Mouse (Mus musculus) ZHBTc4 (cell line): ENCODE measurements around the gene Mlst8.

Source experiments
- DNase-seq: peaks from one replicate; pipeline ENCODE4 v3.0.0-alpha.2; 2011; ENCODE audit warnings: low read depth, low spot score

The Mlst8 gene

DNA sequence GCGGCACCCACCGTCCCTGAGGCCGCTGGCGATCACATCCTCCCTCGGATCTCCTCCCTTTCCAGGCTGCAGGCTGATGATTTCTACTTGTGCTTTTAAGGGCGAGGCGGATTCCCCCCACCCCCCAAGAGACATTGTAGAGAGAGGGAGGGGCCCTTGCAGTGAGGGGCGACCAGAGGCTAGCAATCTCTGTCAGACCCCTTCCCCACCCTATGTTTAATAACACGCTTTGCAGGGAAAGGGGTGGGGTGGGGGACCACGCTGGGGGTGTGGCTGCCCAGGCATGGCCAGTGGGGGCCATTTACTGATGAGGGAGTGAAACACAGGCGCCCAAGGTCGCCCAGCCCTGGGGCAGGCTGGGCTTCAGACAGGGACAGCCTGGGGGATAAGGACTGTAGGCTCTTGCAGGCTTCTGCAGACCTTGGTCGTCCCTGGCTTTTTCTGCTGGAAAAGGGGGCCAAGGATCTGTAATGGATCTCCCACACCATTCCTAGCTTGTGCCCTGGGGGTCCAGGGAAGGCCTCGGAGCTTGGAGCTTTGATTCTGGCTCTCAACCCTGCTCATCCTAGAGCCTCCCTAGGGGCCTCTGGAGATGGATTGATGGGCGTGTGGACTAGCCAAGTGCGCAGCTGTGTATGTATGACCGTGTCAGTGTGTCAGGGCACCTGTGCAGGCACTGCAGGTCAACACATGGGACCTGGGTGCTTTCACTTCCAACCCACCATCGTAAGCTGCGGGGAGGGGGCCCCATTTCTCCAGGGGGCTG, 10.6 kb upstream of the Mlst8 start:
- no peak for DNase-seq

DNA sequence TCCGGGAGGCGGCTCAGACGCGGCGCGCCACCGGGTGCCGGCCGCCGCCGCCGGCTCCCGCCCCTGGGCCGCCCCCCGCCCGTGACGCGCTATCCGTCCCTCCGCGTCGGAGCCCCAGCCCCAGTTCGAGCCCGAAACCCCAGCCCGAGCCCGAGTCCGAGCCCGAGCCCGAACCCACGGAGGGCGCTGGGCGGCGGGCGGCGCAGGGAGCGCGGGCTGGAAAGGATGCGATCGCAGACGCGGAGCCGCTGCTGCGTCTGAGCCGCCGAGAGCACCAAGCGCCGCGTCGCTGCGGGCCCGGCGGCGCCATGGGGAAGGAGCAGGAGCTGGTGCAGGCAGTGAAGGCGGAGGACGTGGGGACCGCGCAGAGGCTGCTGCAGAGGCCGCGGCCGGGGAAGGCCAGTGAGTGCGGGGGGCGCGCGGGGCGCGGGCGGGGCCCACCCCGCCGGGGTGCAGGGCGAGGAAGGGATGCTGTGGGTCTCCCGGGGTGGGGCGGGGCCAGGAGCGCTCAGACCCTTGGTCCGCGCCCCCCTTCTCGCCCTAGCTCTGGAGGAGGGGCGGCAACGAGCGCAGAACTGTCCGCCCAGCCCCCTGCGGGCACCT, 9.9 kb upstream of the Mlst8 start:
- peak; percentile 71 for DNase-seq

DNA sequence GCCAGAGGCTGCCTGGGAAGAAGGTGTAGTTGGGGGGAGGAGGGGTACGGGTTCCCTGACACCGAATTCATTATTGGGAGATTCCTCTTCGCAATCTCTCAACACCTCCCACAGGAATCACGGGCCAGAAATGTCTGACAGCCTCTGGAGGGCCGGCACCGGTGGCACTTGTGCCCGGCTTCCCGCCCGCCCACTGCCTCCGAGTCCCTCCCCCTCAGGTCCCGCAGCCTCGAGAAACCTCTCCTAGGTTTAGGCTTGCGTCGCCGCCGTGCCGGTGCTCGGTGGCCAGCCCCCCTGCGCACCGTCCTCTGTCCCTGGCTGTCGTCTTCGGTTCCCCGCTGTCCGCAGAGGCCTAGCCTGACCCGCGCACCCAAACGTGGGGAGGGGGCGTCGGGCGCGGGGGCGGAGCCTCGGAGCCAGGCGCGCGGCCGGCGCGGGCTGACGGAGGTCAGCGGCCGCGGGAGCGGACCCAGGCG, 9.3 kb upstream of the Mlst8 start, which contains the start of gene Caskin1:
TSS of gene Caskin1 (plus strand) at position 416 of the 476 bp plus-strand sequence.
- DNase-seq: peak; percentile 66

DNA sequence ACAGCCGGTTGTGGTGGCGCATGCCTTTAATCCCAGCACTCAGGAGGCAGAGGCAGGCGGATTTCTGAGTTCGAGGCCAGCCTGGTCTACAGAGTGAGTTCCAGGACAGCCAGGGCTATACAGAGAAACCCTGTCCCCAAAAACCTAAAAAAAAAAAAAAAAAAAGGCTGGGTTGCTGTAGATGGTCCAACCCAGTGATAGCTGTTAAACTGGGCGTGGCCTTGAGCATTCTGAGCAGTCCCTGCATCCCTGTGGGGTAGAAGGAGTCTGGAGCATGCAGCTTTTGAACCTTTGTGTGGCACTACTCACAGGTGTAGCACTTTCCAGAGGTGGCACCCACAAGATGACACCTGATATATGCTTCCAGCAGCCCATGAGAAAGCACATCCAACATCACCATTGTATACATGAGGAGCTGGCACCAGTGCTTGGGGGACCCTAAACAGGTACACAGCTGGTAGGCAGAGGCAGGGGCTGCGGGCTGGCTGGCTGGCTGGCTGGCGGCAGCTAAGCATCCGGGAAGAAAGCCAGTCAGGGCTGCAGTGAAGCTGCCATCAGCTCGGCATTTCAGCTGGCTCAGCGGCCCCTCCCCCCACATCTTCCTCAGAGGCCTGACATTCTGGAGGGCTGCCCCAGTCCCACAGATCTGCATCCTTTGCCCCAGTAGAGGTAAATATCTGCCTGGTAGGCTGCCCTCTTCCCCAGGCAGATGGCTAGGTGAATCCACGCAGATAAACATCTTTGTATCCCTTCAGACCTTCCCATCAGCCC, 6.4 kb upstream of the Mlst8 start:
- peak; percentile 35 for DNase-seq

DNA sequence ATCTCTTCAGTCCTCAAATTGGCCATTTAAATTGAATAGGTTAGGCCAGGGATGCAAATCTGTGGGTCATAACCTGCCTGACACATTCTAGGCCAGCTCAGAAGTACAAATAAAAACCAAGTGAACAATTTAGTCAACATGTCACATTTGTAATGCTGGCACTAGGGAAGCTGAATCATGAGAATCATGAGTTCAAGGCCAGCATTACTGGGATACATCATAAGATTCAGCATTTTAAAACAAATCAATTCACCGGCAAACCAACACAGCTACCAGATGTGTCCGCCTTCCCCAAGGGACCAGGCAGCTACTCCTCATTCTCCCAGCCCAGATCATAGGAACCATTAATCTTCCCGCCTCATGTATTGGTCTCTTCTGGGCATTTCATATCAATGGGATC, 4.6 kb upstream of the Mlst8 start:
- DNase-seq: no peak

DNA sequence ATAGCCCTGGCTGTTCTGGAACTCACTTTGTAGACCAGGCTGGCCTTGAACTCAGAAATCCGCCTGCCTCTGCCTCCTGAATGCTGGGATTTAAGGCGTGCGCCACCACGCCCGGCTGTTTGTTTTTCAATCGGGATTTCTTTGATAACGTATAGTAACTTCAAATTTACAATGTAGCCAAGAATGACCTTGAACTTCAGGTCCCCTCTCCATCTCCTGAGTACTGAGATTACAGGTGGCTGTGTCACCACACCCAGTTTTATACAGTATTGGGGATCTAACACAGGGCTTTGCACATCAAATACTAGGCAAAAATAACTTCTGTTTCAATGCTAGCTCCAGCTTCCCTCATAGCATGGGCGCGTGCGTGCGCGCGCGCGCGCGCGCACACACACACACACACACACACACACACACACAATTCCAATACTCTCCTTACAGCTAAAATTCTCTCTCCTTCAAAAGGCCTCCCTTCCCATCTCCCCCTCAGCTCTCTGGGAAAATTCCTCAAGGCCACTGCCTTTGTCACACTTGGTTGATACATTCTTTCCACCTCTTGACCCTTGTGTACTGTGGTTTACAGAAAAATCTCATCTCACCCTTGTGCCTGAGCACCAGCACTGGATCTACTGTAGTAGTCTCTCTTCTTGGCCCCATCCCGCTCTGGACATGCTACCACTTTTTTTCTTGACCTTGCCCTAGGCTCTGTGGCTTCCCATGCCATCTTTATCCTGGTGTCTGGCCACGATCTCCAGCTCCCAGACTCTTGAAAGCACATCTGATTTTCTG, 2.3 kb upstream of the Mlst8 start:
- DNase-seq: peak; percentile 60

DNA sequence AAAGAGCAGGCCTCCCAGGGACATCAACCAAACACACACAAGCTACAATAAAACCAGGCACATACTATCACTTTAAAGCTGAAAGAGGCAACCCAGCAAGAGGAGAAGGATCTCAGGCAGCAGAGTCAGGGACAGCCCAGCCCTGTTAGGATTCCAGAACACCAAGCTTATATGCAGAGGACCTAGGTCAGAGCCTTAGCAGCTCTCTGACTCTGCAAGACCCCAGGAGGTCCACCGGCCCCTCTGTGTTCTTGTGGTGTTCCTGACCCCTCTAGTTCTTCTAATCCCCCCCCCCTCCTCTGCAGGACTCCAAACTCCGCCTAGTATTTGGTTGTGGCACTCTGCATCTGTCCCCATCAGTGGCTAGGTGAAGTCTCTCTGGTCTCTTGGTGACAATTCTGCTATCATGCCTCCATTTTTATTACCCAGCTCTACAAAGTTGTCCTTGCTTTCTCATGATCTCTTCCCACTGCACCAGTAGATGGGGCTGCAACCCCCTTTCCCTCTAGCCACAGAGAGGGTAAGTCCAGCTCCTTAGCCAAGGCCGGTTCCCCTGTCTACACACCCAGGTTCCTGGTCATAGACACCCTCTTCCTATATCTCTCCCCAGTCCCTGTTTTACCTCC, 1.4 kb upstream of the Mlst8 start:
- peak; percentile 71 for DNase-seq

DNA sequence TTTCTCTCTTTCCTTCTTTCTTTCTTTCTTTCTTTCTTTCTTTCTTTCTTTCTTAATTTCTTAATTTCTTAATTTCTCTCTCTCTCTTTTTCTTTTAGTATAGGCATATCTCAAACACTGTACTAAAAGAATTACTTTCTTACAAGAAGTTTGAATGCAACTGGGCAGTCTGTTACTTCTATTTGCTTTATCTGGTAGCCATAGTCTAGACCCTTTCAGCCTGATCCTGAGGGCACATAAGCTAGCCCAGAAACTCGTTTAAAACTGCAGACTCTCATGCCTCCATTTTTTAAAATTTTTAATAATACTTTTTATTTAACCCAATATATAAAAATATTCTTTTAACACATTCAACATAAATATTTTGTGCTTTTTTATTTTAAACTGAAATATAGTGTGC, 553 bp upstream of the Mlst8 start:
- no peak for DNase-seq

DNA sequence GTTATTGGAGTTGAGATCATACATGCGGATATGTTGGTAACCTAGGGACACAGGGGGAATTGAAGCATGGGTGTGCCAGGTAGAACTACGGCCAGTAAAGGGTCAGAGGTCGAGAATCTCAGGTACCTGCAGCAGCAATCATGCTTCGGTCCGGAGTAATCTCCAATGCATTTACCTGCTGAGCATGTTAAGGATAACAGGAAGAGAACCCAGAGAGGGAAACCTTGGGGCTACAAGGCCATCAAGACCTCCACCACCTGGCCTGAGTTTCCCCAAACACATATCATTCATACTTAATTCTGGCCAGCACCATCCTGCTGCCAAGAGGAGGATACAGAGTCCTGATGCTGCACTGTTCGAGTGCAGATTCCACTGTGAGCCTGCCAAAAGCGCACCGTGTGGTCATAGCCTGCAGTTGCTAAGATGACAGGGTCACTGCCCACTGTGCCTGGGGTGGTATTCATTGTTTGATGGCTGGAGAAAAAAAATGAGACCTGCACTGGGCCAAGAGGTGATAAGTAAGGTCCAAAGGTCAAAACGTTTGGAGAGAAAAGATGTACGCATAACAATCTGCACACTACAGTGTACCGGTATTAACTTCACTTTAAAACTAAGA, 785 bp downstream of the Mlst8 start:
- DNase-seq: peak; percentile 40

DNA sequence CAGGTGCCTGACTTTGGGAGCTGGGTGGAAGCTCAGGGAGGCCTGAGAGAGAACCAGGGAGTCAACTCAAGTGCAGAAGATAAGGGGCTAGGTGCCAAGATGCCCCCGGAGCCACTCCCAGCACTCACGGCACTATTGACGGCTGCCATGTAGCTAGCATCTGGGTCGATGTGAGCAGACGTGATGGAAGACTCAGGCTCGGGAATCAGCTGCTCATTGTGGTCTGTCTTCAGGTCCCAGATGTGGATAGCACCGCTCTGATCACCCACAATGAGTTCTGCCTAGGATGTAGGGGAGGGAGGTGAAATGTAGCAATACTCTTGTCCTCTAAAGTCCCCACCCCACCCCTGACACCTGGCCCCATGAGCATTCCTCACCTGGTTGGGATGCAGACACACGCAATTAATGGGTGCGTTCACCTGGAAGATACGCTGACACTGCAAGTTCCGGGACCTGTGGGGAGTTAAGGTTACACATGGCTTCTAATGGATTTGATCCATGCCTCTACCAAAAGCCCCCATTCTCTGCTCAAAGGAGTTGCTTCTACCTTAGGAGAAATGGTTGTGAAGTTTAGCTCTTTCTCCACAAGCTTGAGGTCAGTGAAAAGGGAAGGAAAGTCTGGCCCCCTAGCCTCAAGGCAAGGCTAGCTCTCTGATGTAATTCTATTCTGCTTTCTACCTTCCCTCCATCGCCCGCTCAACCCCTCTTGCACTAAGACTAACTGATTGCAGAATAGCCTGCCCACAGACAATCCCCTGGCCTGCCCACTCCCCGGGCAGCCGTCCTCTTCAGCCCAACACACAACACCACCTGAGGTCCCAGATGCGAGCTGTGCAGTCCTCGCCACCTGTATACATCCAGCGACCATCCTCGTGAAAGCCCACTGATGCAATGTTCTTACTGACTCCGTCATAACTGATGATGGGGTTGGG, 1.6 kb downstream of the Mlst8 start:
- DNase-seq: no peak

DNA sequence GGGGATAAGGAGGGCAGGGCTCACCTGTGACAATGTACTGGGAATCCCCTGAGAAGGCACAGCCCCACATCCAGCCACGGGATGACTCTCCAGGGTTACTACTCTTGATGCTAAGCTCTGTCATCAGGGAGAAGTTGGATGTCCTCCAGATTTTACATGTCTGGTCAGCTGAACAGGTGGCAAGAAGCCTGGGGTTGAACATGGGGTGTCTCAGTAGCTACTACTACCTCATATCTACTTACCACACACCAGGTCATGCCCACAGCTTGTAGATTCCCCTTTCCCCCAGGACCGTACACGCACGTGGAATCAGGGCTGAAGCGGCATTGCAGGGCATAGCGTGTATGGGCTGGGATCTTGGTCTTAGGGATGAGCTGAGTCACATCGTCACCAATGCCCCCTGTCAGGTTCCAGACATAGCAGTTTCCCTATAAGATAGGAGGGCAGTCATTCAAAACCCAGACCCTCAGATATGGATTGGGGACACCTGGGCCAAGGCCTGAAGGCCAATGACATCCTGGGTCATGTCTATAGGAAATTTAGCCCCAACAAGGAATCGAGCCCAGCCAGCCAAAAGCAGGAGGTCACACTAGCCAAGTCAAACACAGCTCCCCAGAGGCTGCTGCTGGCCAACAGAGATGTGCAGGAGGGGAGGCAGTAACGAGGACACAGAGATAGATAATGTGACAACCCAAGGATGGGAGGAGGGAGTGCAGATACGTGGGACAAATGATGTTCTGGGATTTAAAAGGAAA, 2.7 kb downstream of the Mlst8 start:
- no peak for DNase-seq

DNA sequence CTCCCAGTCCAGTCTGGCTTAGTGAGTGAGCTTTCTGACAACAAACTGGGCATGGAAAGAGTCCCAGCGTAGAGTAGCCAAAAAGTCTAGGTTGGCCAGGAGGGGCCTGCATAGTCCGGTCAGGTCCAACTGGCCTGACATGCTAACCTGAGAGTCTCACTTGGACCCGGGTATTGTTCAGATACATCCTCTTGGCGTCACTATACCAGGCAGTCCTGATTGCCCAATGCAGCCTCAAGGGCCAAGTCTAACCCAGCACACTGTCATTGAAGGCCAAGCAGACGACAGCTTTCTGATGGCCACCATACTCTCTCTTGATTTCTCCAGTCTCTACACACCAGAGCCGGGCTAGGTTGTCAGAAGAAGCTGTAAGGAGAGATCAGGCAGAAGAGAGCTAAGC, 3.3 kb downstream of the Mlst8 start:
- DNase-seq: no peak

DNA sequence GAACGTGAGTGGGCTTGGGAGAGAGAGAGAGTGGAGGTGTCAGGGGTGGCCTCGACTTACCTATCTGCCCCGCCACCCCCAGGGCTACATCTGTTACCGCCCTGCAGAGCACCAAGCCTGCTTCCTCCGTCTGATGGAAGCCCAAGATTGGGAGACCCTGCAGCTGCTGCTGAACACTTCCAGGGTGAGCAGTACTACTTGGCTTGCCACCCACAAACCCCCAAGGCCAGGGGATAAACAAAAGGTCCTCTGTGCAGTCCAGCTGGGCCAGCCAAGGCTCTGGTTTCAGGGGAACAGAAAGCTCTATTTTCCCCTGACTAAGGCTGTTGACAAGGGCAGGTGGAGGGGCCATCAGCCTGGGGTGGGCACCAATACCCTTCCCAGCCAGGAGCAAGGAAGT, 4.3 kb downstream of the Mlst8 start:
- DNase-seq: no peak

DNA sequence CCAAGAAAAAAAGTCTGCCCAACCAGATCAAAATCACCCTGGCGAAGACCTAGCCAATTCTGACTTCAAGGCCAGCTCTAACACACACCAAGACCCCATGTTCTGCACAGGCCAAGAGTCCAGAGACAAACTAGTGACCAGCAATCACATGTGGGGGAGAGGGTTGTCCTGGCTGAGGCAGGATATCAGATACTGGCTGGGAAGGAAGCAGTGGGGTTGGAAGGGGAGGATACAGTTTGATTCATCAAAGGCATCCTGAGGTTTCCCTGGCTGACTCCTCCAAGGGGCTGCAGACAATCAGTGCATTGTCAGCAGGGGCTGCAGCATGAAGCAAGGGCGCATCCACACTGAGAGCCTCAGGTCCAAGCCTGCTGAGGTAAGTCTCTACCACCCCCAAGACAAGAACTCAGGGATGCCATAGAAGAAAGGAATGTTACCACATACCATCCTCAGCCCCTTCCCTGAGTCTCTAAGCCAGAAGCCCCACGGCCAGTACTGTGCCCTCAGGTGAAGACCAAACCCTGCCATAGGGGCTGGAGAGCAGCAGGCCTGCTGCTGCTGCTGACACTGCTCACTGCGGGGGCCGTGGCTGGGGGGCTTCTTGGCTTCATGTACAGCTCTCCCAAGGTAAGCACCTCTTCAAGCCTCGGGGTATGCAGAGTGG, 5.1 kb downstream of the Mlst8 start, which contains the start of gene Bricd5:
TSS of gene Bricd5 (plus strand) at position 273 of the 664 bp plus-strand sequence.
- no peak for DNase-seq

DNA sequence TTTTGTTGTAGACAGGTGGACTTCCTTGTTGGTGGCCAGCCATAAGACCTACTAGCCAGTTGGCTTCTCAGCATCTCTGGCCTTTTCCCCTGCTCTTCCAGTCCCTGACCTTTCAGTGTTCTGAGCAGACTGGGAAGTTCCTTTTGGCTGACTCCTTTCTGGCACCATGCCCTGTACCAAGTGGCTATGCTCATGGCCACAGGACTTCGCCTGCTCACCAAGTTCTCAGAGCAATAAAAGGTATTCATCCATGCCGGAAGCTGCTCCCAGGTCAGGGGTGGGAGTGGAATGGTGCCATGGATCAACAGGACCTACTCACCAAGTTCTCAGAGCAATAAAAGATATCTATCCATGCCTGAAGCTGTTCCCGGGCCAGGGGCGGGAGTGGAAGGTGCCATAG, 6.4 kb downstream of the Mlst8 start:
- no peak for DNase-seq

DNA sequence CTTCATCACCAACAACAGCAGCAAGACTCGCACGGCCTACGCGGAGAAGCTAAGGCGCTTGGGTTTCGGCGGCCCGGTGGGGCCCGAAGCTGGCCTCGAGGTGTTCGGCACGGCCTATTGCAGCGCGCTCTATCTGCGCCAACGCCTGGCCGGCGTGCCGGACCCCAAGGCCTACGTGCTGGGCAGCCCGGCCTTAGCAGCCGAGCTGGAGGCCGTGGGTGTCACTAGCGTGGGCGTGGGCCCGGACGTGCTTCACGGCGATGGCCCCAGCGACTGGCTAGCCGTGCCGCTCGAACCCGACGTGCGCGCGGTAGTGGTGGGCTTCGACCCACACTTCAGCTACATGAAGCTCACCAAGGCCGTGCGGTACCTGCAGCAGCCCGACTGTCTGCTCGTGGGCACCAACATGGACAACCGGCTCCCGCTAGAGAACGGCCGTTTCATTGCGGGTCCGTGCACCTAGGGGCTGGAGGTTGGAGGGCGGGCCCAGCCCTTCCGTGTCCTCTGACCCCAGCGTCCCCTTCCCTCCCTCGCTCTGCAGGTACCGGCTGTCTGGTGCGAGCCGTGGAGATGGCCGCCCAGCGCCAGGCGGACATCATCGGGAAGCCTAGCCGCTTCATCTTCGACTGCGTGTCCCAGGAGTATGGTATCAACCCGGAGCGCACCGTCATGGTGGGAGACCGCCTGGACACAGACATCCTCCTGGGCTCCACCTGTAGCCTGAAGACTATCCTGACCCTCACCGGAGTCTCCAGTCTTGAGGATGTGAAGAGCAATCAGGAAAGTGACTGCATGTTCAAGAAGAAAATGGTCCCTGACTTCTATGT, 8.0 kb downstream of the Mlst8 start:
- peak; percentile 32 for DNase-seq

DNA sequence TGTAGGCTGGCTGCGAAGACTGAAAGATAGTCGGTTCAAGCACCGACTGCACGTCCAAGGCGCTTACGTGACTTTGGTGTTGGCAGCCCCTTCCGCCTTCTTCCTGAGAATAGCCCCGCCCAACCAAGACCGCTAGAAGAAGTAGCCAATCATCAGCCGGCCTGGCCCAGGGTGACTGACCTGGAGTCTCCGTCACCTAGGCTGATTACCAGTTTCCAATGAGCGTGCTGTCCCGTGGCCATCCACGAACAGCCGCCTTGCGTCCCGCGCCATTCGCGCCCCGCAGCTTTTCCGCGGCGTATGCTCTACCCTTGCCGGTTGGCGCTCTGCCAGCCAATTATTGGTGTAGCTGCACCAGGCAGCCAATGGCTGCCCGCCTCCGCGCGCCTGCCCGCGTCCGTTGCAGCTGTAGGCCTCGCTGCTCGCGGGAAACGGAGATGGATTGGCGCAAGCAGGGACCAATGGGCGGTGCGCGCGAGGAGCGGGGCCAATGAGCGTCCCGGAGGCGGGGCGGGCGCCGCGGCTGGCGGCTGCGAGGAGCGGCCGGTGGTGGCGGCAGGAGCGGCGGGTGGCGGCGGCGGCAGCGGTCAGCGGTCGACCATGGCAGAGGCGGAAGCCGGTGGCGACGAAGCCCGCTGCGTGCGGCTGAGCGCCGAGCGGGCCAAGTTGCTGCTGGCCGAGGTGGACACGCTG, 8.8 kb downstream of the Mlst8 start, which contains the start of the genes E4f1 and Pgp:
TSS of gene E4f1 (minus strand) at position 404 of the 693 bp plus-strand sequence.
TSS of gene Pgp (plus strand) at position 483 of the 693 bp plus-strand sequence.
- peak; percentile 99 for DNase-seq
